Mouse (Mus musculus): ENCODE measurements around the gene Qrfpr. TPM values are rescaled to one million over a fixed set of nuclear protein-coding genes. Genes with fewer than 3 reads are reported as not detected.

The Qrfpr gene
- polyA plus RNA-seq, 1 experiment from 2014 or later = not detected

- no peak overlapping the region for H3K27ac ChIP-seq (replicated peaks)
- no peak for ATAC-seq (ENCODE audit: low FRiP score, low read depth)
- no peaks in the 10 kb centered on the region for H3K4me1 ChIP-seq
- H3K9me3 ChIP-seq = no peaks in the 10 kb centered on the region
- no peak overlapping the region for H3K4me2 ChIP-seq (replicated peaks)
- H3K4me3 ChIP-seq = no peak overlapping the region
- H3K9ac ChIP-seq (replicated peaks) = no peak overlapping the region
- no peaks in the 10 kb centered on the region for H3K36me3 ChIP-seq
- H3K27me3 ChIP-seq = no peaks in the 10 kb centered on the region
Observed at GRCm38 (mm10) chr3:36138996-36139395, 83.1 kb downstream of the Qrfpr start.

- Histone ChIP-seq H3K9me3 (no peaks in the 10 kb centered on the region), H3K36me3 (no peaks in the 10 kb centered on the region), H3K4me1 (no peaks in the 10 kb centered on the region), H3K27me3 (no peaks in the 10 kb centered on the region), H3K27ac (replicated peaks) (no peak overlapping the region), H3K4me3 (no peak overlapping the region), H3K9ac (replicated peaks) (no peak overlapping the region), H3K4me2 (replicated peaks) (no peak overlapping the region)
- whole genome bisulfite sequencing = 61% methylated on average over 1 of the region's 1 CpGs
- no peak for ATAC-seq (ENCODE audit: low FRiP score, low read depth)
Observed at GRCm38 (mm10) chr3:36138171-36138660, 83.9 kb downstream of the Qrfpr start.

GRCm38 (mm10) chr3:36137560-36137959, 84.6 kb downstream of the Qrfpr start:
- Histone ChIP-seq H3K27ac (replicated peaks) (no peak overlapping the region), H3K4me1 (no peaks in the 10 kb centered on the region), H3K36me3 (no peaks in the 10 kb centered on the region), H3K4me2 (replicated peaks) (no peak overlapping the region), H3K27me3 (no peaks in the 10 kb centered on the region), H3K9ac (replicated peaks) (no peak overlapping the region), H3K9me3 (no peaks in the 10 kb centered on the region), H3K4me3 (no peak overlapping the region)
- ATAC-seq (ENCODE audit: low FRiP score, low read depth) = no peak
- WGBS = 67% methylated on average over 2 of the region's 2 CpGs

GRCm38 (mm10) chr3:36136152-36136551, 86.0 kb downstream of the Qrfpr start:
- no peak for ATAC-seq (ENCODE audit: low FRiP score, low read depth)
- H3K4me2 ChIP-seq (replicated peaks) = no peak overlapping the region
- no peaks in the 10 kb centered on the region for H3K27me3 ChIP-seq
- no peaks in the 10 kb centered on the region for H3K9me3 ChIP-seq
- H3K4me1 ChIP-seq = no peaks in the 10 kb centered on the region
- H3K27ac ChIP-seq (replicated peaks) = no peak overlapping the region
- no peaks in the 10 kb centered on the region for H3K36me3 ChIP-seq
- H3K9ac ChIP-seq (replicated peaks) = no peak overlapping the region
- no peak overlapping the region for H3K4me3 ChIP-seq

Other genes with a start within 250 kb of the Qrfpr start
- 34.9 and 37.7 TPM in 2 replicates for gene Mccc1, start 221.6 kb downstream of the Qrfpr start, polyA plus RNA-seq (2016; fragmentation: Nextera tagmentation; extraction: Ambion mirVana)
- gene Ccdc144b, start 168.8 kb downstream of the Qrfpr start, polyA plus RNA-seq (2016; fragmentation: Nextera tagmentation; extraction: Ambion mirVana) = not detected in 2 replicates
- 98.9 and 103 TPM in 2 replicates for gene Acad9, start 156.3 kb downstream of the Qrfpr start, polyA plus RNA-seq (2016; fragmentation: Nextera tagmentation; extraction: Ambion mirVana)
- 12.1 and 12.5 TPM in 2 replicates for gene D3Ertd254e, start 71.3 kb downstream of the Qrfpr start, polyA plus RNA-seq (2016; fragmentation: Nextera tagmentation; extraction: Ambion mirVana)